Mouse (Mus musculus) cerebellum, adult 18-20 months (tissue): ENCODE results near the gene Ccdc38.

Experiments
- DNase-seq, 2 experiments: peaks; one replicate each; pipeline ENCODE4 v3.0.0; 2021

Gene Ccdc38

DNA sequence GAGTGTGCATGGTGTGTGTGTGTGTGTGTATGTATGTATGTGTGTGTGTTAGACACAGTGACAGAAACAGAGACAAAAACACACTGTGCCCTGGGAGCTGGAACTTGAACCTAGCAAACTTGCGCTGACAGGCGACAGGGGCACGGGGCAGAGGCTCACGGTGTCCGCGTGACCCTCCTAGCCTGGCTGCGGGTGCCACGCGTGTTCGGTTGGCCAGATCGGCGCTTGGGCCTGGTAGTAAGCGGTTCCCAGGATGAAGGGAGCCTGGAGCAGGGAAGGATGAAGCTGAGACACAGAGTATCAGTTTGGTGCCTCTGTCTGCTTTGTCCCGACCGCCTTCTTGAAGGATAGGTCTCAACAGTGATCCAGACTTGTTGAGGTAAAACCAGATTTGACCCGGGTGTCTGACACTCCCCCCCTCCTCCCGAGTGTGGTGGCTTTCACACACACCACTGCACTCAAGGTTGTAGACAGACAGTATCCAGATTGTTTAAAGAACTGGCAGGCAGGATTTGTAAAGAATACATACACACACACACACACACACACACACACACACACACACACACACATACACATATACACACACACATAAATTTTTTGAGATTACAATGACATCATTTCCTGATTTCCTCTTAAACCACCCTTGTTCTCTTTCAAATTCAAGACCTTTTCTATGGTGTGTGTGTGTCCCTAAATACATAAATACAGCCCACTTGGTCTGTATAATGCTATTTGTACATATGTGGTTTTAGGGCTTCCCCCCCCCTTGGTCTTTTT, at the start of gene Ccdc38:
Gene Ccdc38, plus strand, starts transcription at position 202 of the 780 bp plus-strand sequence.
- DNase-seq, result no peak

GRCm38 (mm10) chr10:93500864-93501263, 39.6 kb upstream of the Ccdc38 start:
- no peak for DNase-seq

DNA sequence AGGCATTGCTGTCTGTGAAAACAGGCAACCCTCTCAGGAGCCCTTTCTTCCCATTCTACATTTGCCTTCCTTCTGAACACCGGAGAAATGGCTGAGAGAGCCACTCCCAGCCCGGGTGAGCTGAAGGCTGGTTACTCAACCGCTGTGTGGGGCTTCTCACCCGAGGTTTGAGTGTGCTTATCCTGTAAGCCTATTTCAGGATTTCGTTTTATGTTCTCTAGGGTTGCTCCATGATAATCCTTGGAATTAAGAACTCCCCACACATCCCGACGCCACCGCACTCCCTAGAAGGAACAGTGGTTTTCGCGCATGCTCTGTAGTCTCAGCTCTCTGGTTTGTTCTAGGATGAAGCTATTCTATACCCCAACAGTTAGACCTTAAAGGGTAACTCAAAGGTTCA, 39.1 kb upstream of the Ccdc38 start:
- no peak for DNase-seq

DNA sequence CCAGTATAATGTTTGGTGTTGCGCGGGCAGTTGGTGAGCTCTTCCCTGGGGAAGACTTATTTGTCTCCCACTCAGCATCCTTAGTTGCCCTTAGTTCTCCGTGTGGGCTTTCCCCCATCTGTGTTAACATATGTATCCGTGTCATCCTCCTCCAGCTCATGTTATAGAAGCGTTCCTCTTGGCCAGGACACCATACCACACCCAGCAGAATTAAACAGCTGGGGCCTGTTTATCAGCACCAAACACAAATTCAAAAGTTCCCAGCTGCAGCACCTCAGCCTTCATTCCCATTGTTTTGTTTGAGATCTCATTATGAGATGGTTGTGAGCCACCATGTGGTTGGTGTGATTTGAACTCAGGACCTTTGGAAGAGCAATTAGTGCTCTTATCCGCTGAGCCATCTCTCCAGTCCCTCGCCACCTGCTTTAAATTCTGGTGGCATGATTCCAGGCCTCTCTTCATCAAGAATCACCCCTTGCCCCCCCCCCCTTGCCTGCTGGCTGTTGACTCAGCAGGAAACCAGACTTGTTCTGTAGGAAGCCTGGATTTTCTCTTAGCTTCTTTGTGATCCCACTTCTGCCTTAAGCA, 32.0 kb upstream of the Ccdc38 start:
- DNase-seq, result no peak

DNA sequence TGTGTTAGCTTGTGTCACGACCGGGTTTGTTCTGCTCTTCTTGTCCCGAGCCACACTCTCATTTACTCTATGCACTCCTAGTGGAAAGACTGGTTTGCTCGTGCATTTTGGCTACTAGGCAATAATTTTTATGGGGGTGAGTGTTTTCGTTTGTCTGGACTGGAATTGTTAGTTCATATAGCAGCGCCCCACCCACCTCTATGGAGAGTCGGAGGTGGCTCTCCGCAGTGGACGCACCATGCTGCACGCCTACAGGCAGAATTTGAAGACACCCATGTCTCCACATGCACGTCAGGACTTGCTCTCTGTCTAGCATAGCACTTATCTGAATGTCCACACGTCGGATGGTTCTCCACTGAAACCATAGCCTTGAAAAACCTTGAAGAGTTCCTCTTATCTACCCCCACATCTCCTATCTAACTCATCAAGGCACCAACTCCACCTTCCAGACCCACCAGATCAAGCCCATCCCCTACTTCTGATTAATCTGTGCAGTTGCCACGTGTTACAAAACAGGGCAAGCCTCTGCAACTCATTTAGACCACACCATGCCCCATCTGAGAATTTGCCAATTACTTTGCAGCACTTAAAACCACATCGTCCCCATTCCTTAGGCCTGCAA, 30.8 kb upstream of the Ccdc38 start:
- no peak for DNase-seq

DNA sequence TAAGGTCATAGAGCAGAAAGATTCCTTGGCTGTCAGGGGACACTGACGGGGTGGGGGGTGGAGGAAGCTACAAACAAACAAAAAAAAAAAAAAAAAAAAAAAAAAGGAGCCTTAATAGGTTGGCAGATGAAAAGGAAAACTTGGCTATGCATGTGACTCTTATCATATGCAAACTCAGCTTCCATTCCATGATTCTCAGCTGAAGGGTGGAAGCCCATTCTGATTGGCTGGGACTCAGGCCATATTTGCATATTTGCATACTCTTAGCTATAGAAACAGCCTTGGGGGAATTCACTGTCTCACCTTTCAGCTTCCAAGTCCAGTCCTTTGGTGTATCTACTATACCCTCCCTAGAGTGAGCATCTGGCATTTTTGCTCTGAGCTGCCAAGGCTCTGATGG, 25.0 kb upstream of the Ccdc38 start:
- DNase-seq, result no peak

- DNase-seq, result no peak
Measured at GRCm38 (mm10) chr10:93515927-93516326, 24.5 kb upstream of the Ccdc38 start.

DNA sequence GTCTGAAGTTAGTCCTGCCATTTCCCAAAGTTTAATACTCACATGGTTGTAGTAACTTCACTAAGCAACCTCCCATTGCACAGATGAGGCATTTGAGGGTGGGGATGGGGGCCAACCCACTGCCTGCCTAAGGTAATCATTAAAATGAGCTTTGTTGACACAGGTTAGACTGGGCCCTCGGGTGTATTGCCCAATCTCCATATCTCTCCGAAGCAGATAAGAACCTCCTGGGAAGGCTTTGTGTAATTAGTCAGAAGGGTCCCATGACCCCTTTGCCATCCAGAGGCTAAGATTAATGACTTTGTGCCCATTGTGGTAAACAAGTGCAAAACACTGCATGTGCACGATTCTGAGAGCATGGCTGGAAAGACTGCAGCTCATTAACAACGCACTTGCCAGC, 22.7 kb upstream of the Ccdc38 start:
- DNase-seq, result no peak

DNA sequence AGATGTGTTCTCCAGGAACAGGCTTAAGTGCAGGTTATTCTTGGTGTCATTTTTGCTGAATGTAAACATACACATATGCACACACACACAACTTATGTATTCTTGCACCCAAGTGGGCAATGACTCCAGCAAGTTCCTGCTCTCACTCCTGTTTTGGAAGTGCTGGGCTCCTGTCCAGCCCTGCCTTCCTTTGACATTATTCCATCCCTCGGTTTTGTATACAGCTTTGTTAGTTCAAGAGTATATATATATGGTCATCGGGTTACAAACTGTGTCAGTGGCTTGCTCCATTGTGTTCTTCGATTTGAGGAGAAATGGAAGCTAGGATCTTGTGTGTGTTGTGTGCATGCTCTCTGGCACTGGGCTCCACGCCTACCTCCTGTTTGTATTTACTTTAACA, 22.2 kb upstream of the Ccdc38 start:
- no peak for DNase-seq

DNA sequence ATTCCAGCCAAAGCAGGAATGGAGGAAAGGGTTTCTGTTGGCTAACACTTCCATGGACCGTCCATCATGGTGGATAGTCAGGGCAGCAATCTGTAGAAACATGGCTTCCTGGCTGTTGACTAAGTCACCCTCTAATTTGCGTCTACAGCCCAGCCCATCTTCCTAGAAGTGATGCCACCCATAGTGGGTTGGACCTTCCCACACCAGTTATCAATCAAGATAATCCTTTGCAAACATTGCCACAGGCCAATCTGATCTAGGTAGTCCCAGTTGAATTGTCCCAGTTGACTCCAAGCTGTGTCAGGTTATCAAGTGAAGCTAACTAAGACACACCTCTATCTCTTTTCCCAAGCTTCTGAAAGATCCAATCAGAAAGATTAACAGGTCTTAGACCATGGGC, 21.8 kb upstream of the Ccdc38 start:
- no peak for DNase-seq

- no peak for DNase-seq
Measured at GRCm38 (mm10) chr10:93519159-93519558, 21.3 kb upstream of the Ccdc38 start.

- DNase-seq, result peak; percentile 64 to 79
Measured at GRCm38 (mm10) chr10:93519756-93520155, 20.7 kb upstream of the Ccdc38 start.

GRCm38 (mm10) chr10:93520994-93521393, 19.4 kb upstream of the Ccdc38 start:
- DNase-seq, result no peak

DNA sequence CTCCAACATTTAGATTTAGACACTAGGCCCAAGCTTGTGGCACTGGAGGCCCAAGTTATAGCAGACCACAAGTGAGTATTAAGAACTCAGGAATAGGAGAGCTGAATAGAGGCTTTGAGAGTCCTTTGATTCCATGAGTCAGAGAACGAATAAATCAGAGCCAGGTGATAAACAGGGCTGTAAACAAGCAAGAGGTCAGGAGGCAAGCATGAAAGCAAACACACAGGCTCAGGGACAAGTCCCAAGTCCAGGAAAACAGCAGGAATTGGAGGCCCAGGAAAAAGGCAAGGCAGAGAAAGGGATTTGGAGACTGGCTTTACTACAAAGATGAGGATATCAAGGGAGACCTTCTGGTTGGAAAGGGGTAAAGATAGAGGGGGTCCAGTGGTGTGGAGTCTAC, 15.1 kb upstream of the Ccdc38 start:
- no peak for DNase-seq

GRCm38 (mm10) chr10:93538287-93538686, 2.1 kb upstream of the Ccdc38 start:
- no peak for DNase-seq

DNA sequence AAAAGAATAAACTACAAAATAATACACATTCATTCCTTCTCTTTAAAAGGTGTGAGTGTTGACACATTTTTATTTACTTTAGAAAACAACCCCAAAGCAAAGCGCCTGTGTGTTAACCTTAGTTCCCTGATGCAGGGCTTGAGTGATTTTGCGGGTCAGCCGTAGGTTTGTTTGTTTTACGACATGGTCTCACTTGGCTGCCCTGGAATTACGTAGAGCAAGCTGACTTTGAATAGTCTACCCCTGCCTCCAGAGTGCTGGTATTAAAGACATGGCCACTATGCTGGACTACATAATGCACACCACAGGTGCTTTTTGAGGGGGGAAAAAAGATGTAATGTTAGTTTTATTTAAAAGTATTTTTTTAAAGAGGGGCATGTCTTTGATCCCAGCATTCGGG, 1.6 kb upstream of the Ccdc38 start:
- no peak for DNase-seq

- DNase-seq, result peak; percentile 62
Measured at GRCm38 (mm10) chr10:93539775-93540430, 529 bp upstream of the Ccdc38 start, which contains the start of gene Amdhd1. Gene Amdhd1 (minus strand): TSS chr10:93540033.

GRCm38 (mm10) chr10:93541585-93541984, 1.2 kb downstream of the Ccdc38 start:
- DNase-seq, result no peak

DNA sequence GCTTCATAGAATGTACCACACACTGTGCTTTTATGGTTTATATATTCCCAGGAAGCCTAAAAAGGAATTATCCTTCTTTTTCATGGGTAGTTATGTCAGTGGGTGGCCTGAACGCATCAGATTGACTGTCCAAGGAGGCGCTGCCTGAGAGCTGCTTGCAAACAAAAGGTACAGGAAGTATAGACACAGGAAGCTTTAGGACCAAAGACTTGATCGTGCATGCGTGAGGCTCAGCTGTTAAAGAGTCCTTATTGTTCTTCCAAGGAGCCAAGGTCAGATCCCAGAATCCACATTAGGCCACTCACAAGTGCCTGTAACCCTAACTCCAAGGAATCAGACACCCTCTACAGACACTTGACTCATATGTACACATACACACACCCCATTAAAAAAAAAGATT, 1.9 kb downstream of the Ccdc38 start:
- DNase-seq, result no peak

GRCm38 (mm10) chr10:93543176-93543575, 2.7 kb downstream of the Ccdc38 start:
- no peak for DNase-seq

DNA sequence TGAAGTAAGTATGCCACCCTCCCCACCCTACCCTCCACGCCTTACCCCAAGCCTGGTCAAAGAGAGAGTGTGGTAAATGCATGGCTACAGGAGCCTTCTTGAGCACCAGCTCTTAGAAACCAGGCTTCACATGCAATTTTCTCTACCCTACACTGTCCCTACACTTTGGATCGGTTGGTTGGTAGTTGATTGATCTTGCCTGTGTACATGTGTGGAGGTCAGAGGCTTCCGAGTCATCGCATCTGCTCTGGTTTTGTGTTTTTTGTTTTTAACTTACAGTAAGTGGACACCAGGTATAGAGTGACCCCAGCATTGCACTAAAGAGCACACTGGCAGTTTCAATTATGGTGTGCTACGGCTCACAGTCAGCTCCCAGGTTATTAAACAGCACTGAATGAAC, 3.7 kb downstream of the Ccdc38 start:
- DNase-seq, result no peak

GRCm38 (mm10) chr10:93547741-93548270, 7.4 kb downstream of the Ccdc38 start:
- no peak for DNase-seq

- DNase-seq, result peak; percentile 83 to 84
Measured at GRCm38 (mm10) chr10:93548991-93549390, 8.6 kb downstream of the Ccdc38 start.
